Mouse (Mus musculus) heart, embryonic 13.5 days (tissue): ENCODE data around the gene Gm7030. TPM values are rescaled to one million over a fixed set of nuclear protein-coding genes. Genes with fewer than 3 reads are reported as not detected.
A peak's percentile ranks its signal among the peaks of the same experiment; 100 is the strongest.
"Not testable (repeated sequence)": the region's sequence is repeated elsewhere in the genome, so short reads cannot be mapped to it uniquely, and the experiment has no call there.

Experiments used
- ATAC-seq: fragments of 200-750 bp; cut with Nextera tagmentation; 2 replicates; pipeline ENCODE4 v1.8.0; 2017; ENCODE audit warnings: moderate TSS enrichment; ENCODE audit not compliant: insufficient number of reproducible peaks, low FRiP score, low TSS enrichment; ENCODE audit errors: extremely low read depth
- H3K27ac ChIP-seq: fragments of 300-500 bp; sonication (generic); replicated peaks from 2 replicates; pipeline ENCODE4 v1.5.1; 2015; ENCODE audit warnings: moderate library complexity, mild to moderate bottlenecking, inconsistent platforms
- H3K27me3 ChIP-seq: fragments of 300-500 bp; sonication (generic); replicated peaks from 2 replicates; pipeline ENCODE4 v1.6.1; 2015; ENCODE audit warnings: mild to moderate bottlenecking, inconsistent platforms
- H3K36me3 ChIP-seq: fragments of 300-500 bp; sonication (generic); 2 replicates; pipeline ENCODE4 v1.6.1; 2015; ENCODE audit warnings: mild to moderate bottlenecking, inconsistent platforms
- H3K4me1 ChIP-seq: fragments of 300-500 bp; sonication (generic); 2 replicates; pipeline ENCODE4 v1.6.1; 2015; ENCODE audit warnings: inconsistent platforms
- H3K4me2 ChIP-seq: fragments of 300-500 bp; sonication (generic); 2 replicates; pipeline ENCODE4 v1.6.1; 2015; ENCODE audit warnings: inconsistent platforms, mild to moderate bottlenecking, moderate library complexity
- H3K4me3 ChIP-seq: fragments of 300-500 bp; sonication (generic); 2 replicates; pipeline ENCODE4 v1.5.1; 2015; ENCODE audit warnings: moderate library complexity, mild to moderate bottlenecking, inconsistent platforms
- H3K9ac ChIP-seq: fragments of 300-500 bp; sonication (generic); 2 replicates; pipeline ENCODE4 v1.6.1; 2015; ENCODE audit warnings: inconsistent platforms, mild to moderate bottlenecking, moderate library complexity
- H3K9me3 ChIP-seq: fragments of 300-500 bp; sonication (generic); 2 replicates; pipeline ENCODE4 v1.6.1; 2016; ENCODE audit warnings: inconsistent platforms
- WGBS: fragments of 180-500 bp; shearing (Covaris S2); methylation state at CpG from one replicate; pipeline ENCODE4 v1.1.7; 2015; ENCODE audit warnings: mixed read lengths; 5-methylcytosine and 5-hydroxymethylcytosine counted together
- polyA plus RNA-seq: library from polyadenylated mRNA; unstranded; fragments of >200 nt; fragmentation: Nextera tagmentation; extraction: Ambion mirVana; gene quantifications from 2 replicates; pipeline ENCODE4 v1.2.1, GENCODE M21; 2015

The Gm7030 gene
- polyA plus RNA-seq, 1 experiment from 2014 or later = not detected

- Histone ChIP-seq H3K27me3 (peaks cover 92% of the 10 kb centered on the region), H3K4me2 (peak overlapping the region; percentile 64), H3K4me3 (peak overlapping the region; percentile 41), H3K4me1 (peaks cover 13% of the 10 kb centered on the region)
- ATAC-seq, H3K9me3 ChIP-seq, H3K36me3 ChIP-seq, H3K27ac ChIP-seq, H3K9ac ChIP-seq: not testable (repeated sequence)
- 14% methylated on average over 11 of the region's 11 CpGs for WGBS
These were observed 29.0 kb upstream of the Gm7030 start for GRCm38 (mm10) chr17:36158264-36158663.

- H3K27ac ChIP-seq, H3K9me3 ChIP-seq, ATAC-seq: not testable (repeated sequence)
These were observed 28.6 kb upstream of the Gm7030 start for GRCm38 (mm10) chr17:36157782-36158181.

GRCm38 (mm10) chr17:36154271-36155149 is 25.3 kb upstream of the Gm7030 start:
- WGBS = 21% methylated on average over 3 of the region's 3 CpGs
- Histone ChIP-seq H3K27me3 (peaks cover 84% of the 10 kb centered on the region), H3K27ac (no peak overlapping the region), H3K4me1 (0 out of 2 replicates have a peak, but pooled peaks cover 4% of the 10 kb centered on the region), H3K4me3 (no peak overlapping the region), H3K36me3 (no peaks in the 10 kb centered on the region), H3K4me2 (no peak overlapping the region), H3K9me3 (no peaks in the 10 kb centered on the region), H3K9ac (no peak overlapping the region)
- ATAC-seq = no peak

More at GRCm38 (mm10) chr17:36157782-36158181, 28.6 kb upstream of the Gm7030 start:
- Histone ChIP-seq H3K27me3 (peaks cover 92% of the 10 kb centered on the region), H3K4me3 (peak overlapping the region; percentile 41), H3K4me1 (peaks cover 13% of the 10 kb centered on the region), H3K4me2 (peak overlapping the region; percentile 64)
- H3K9ac ChIP-seq, H3K36me3 ChIP-seq: not testable (repeated sequence)
- WGBS = under 1% methylated on average over 36 of the region's 36 CpGs

DNA sequence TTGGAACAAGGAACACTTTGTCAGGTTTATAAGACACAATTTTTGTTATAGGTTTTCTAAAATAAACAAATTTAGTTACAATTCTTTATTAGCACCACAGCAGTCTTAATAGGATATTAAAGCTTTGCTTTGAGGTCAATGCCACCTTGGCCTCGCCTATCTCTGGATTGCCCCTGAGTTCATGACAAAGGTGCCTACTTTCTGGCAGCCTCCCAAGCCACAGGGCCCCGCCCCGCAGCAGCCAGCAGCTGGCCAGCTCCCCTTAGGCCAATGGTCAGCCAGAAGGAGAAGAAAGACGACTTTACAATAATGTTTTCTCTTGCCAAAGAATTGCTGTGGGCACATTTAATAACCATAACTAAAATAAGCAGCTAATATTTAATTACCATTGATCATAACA is 22.0 kb upstream of the Gm7030 start:
- not testable (repeated sequence) for ATAC-seq, H3K36me3 ChIP-seq, H3K27ac ChIP-seq, H3K4me2 ChIP-seq, H3K4me1 ChIP-seq, H3K9ac ChIP-seq, H3K4me3 ChIP-seq, H3K9me3 ChIP-seq
- 29% methylated on average over 4 of the region's 4 CpGs for WGBS
- H3K27me3 ChIP-seq = peaks cover 77% of the 10 kb centered on the region

DNA sequence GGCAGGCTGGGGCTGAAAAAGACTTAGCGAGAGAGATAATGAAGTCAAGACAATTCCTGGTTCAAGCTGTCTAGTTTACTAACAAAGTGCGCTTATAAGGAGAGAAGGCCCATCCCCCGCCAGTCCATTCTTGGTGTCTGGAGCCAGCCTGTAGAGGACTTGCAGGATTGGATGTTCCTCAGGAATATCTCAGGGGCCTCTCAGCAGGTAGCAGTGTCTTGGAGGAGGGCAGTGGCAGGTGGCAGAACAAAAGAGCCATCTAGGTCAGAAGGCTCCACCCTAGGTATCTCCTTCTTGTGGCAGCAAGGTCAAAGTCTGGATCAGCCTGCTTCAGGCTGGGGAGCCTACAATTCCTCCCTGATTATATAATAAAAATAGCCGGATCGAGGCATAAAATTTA is 19.2 kb upstream of the Gm7030 start:
- not testable (repeated sequence) for H3K4me2 ChIP-seq, H3K27ac ChIP-seq

DNA sequence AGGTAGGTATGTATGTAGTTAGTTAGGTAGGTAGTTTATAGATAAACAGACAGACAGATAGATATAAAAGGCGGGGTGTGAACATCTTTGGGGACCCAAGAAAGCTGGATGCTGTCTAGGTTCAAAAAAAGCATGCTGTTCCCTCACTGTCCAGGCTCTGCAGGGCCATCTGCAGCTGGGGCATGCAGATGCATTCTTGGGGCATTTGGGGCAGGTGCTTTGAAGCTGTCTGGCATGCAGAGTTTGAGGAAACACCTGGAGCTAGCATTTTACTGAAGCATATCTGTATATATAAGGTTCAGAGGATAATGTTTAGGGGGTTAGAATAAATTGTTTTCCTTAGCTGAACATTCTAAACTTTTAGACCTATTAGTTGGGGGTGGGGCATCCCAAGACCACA is 17.7 kb upstream of the Gm7030 start:
- H3K4me3 ChIP-seq, H3K4me2 ChIP-seq, H3K36me3 ChIP-seq, ATAC-seq, H3K9me3 ChIP-seq, H3K27ac ChIP-seq, H3K9ac ChIP-seq: not testable (repeated sequence)
- peaks cover 74% of the 10 kb centered on the region for H3K27me3 ChIP-seq
- 69% methylated on average over 1 of the region's 1 CpGs for WGBS
- H3K4me1 ChIP-seq = peaks cover 10% of the 10 kb centered on the region

More for the DNA sequence above, 19.2 kb upstream of the Gm7030 start:
- WGBS = 77% methylated on average over 5 of the region's 5 CpGs
- H3K9me3 ChIP-seq, ATAC-seq, H3K4me3 ChIP-seq, H3K36me3 ChIP-seq, H3K9ac ChIP-seq: not testable (repeated sequence)
- peaks cover 10% of the 10 kb centered on the region for H3K4me1 ChIP-seq
- H3K27me3 ChIP-seq = peaks cover 74% of the 10 kb centered on the region

GRCm38 (mm10) chr17:36145861-36146156 is 16.6 kb upstream of the Gm7030 start:
- WGBS = under 1% methylated on average over 13 of the region's 13 CpGs
- Histone ChIP-seq H3K27me3 (peaks cover 79% of the 10 kb centered on the region), H3K4me3 (peak overlapping the region; percentile 51), H3K4me1 (peaks cover 10% of the 10 kb centered on the region), H3K4me2 (peak overlapping the region; percentile 76), H3K9ac (peak overlapping the region; percentile 37)
- not testable (repeated sequence) for H3K9me3 ChIP-seq, H3K36me3 ChIP-seq, ATAC-seq, H3K27ac ChIP-seq

DNA sequence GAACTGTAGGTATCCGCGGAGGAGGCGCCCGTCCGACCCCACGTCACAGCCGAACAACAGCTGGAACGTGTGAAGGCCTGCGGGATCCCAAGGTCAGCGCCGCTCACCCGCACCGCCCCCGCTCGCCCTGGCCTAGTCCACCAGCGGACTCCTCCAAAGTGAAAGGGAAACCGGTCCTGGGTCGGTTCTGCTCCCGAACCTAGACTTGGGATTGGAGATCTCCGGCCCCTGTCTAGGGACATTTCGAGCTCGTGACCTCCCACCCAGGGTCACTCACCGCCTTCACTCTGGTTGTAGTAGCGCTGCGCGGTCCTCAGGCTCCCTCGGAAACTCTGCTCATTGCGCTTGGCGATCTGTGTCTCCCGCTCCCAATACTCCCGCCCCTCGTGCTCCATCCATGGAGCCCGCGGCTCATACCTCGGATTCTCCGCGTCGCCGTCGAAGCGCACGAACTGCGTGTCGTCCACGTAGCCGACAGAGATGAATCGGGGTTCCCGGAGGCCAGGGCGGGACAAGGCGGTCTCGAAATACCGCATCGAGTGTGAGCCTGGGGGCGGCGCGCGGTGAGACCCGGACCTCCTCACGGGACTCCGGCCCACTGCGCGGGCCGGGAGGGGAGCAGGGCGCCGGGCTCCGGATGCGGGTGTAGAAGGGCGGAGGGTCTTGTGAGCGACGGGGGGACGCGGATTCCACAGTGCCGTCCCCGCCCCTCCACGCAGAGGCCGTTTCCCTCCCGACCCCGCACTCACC is 16.1 kb upstream of the Gm7030 start:
- ATAC-seq = no peak
- H3K9ac ChIP-seq = peak overlapping the region; percentile 58
- H3K9me3 ChIP-seq = no peaks in the 10 kb centered on the region
- no peaks in the 10 kb centered on the region for H3K36me3 ChIP-seq
- H3K4me2 ChIP-seq = peak overlapping the region; percentile 76
- H3K27me3 ChIP-seq = peaks cover 81% of the 10 kb centered on the region
- 2% methylated on average over 72 of the region's 78 CpGs for WGBS
- no peak overlapping the region for H3K27ac ChIP-seq
- H3K4me1 ChIP-seq = peaks cover 10% of the 10 kb centered on the region
- H3K4me3 ChIP-seq = peak overlapping the region; percentile 51

DNA sequence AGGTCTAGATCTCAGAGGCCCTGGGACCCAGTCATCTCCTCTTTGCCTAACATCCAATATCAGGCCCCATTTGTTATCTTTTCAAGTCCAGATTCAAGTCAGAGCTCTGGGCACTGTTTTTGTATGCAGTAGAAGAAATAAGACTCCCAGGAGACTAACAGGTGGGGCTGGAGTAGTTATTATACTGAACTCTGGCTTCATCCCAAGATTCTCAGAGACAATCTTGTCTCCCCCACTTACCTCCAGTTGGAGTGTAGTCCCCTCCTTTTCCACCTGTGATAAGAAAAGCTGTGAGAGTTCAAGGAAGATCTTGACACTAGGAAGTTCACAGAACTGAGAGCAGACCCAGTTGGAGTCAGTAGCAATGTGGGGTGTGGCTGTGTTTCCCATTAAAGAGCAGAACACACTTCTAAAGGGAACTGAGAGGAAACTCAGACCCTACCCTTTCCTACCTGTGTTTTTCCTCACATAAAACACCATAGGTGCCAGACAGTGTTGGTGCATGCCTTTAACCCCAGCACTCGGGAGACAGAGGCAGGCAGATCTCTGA is 7.1 kb upstream of the Gm7030 start:
- H3K4me1 ChIP-seq, H3K4me3 ChIP-seq, H3K27ac ChIP-seq, H3K36me3 ChIP-seq, H3K9me3 ChIP-seq, H3K9ac ChIP-seq, H3K4me2 ChIP-seq, ATAC-seq: not testable (repeated sequence)
- 48% methylated on average over 1 of the region's 1 CpGs for whole genome bisulfite sequencing
- peaks cover 76% of the 10 kb centered on the region for H3K27me3 ChIP-seq

GRCm38 (mm10) chr17:36135421-36136231 is 6.4 kb upstream of the Gm7030 start:
- H3K4me2 ChIP-seq, H3K9me3 ChIP-seq: not testable (repeated sequence)
- H3K27me3 ChIP-seq = peaks cover 76% of the 10 kb centered on the region

More at GRCm38 (mm10) chr17:36135421-36136231, 6.4 kb upstream of the Gm7030 start:
- not testable (repeated sequence) for H3K27ac ChIP-seq, H3K4me1 ChIP-seq, ATAC-seq, H3K4me3 ChIP-seq, H3K9ac ChIP-seq, H3K36me3 ChIP-seq
